Comparison of ENCODE assay signal across 26 mouse cellular contexts in the genomic region with DNA sequence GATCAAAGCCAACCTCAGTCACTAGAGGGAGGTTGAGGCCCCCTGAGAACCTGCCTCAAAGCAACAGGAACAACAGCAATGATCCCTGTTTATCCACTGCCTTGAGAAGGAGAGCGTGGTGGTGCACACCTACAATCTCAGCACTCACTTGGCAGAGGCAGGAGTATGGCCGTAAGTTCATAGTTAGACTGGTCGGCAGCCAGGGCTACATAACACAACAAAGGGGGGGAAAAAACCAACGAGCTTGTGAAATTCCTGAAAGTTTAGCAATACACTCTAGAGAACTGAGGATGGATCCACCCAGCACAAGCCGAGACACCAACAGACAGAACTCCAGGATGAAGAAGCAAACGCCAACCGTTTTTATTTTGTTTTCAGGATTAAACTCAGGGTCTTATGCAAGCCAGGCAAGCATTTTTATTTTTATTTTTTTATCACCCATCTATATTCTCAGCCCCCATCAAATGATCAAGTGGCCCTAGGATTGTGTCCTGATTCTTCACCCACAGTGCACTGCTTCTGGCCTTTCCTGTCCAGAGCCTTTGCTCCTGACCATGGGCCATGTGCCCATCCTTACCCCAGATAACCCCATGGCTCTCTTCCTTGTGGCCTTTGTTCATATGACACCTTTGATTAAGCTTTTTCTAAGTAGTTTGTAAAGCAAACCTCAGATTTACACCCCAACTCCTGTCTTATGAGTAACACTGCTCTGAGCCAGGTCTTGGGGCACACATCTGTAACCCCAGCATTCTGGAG. TPM values are rescaled to one million over a fixed set of nuclear protein-coding genes. Genes with fewer than 3 reads are reported as not detected.
DNase-seq lines count a peak whose midpoint lies in the region; ATAC-seq and TF ChIP-seq lines count a peak whose summit lies in the region.
"Had no signal": no experiment of that assay in that cellular context is flagged by ENCODE, and none has a peak within 500 bp of the region (broad histone marks: within the 10 kb centered on the region; RNA-seq: fewer than 3 reads in every experiment).

No protein-coding gene starts in this region.

- peak overlapping the region; percentile 48 for H3K27ac ChIP-seq in heart, adult 2 months
- no peak overlapping the region for H3K27ac ChIP-seq in heart, embryonic 12.5 days (ENCODE audit: poor library complexity, severe bottlenecking)
- no peak overlapping the region for H3K27ac ChIP-seq in liver, embryonic 12.5 days
- H3K27ac ChIP-seq: left cerebral cortex, adult 2 months; limb, embryonic 10.5 days; midbrain, embryonic 10.5 days; stomach, postnatal 0 days had no signal

- peaks cover 12% of the 10 kb centered on the region for H3K4me1 ChIP-seq in heart, adult 2 months (ENCODE audit: control insufficient read depth, insufficient read depth, low read length)
- H3K4me1 ChIP-seq in heart, embryonic 12.5 days (replicated peaks) = peaks cover 21% of the 10 kb centered on the region
- H3K4me1 ChIP-seq in liver, embryonic 12.5 days = peaks cover 8% of the 10 kb centered on the region

- no peaks in the 10 kb centered on the region for H3K27me3 ChIP-seq in heart, adult 2 months (ENCODE audit: control insufficient read depth, insufficient read depth, low read length)
- no peaks in the 10 kb centered on the region for H3K27me3 ChIP-seq in heart, embryonic 12.5 days (replicated peaks)
- peaks cover 3% of the 10 kb centered on the region; the same call in 1 of the 2 replicates for H3K27me3 ChIP-seq in liver, embryonic 12.5 days (replicated peaks)

- H3K79me2 ChIP-seq in heart, adult 2 months (replicated peaks; ENCODE audit: control insufficient read depth, insufficient read depth, low read length) = no peaks in the 10 kb centered on the region; the same call in 1 of the 2 replicates

- no peak for TF ChIP-seq EP300 in heart, adult 2 months (IDR thresholded peaks at IDR 0.05; ENCODE audit: insufficient read depth, low read depth, low read length)

- WGBS in heart, adult 2 months = 71% methylated on average over 7 of the region's 7 CpGs
- WGBS in heart, embryonic 12.5 days = 79% methylated on average over 7 of the region's 7 CpGs
- 77% methylated on average over 7 of the region's 7 CpGs for WGBS in liver, embryonic 12.5 days (ENCODE audit: insufficient replicate concordance)

- intact Hi-C loops in heart, adult 2 months (cut with DNase I) = no loop called here
- intact Hi-C loops in gastrocnemius, postnatal 36 days (cut with DNase I) = no loop called here

- no peak for TF ChIP-seq CTCF in heart, adult 2 months (IDR thresholded peaks at IDR 0.05)

- peak; percentile 56 to 60 for DNase-seq in heart, adult 2 months
- peak; percentile 45 for DNase-seq in urinary bladder, postnatal 14 days (ENCODE audit: low spot score)
- no peak for DNase-seq in urinary bladder, adult 2 months (ENCODE audit: low spot score)
- peak; percentile 31 to 56 for DNase-seq in gastrocnemius, postnatal 36 days
- no peak for DNase-seq in cerebellum, postnatal 25 days
- DNase-seq: adrenal gland, adult 8-10 months; cerebellum, adult 9-10 months; forebrain, postnatal 0 days; kidney, adult 18-20 months; kidney, postnatal 14 days; thymus, postnatal 4 days had no signal

- no peaks in the 10 kb centered on the region for H3K9me3 ChIP-seq in heart, embryonic 12.5 days (replicated peaks)
- no peaks in the 10 kb centered on the region for H3K9me3 ChIP-seq in liver, embryonic 12.5 days (replicated peaks)
- H3K9me3 ChIP-seq: G1E; limb, embryonic 10.5 days; midbrain, embryonic 10.5 days had no signal

- no peak overlapping the region for H3K4me2 ChIP-seq in heart, embryonic 12.5 days
- no peak overlapping the region for H3K4me2 ChIP-seq in liver, embryonic 12.5 days
- H3K4me2 ChIP-seq: liver, embryonic 11.5 days had no signal

- H3K4me3 ChIP-seq in heart, adult 2 months = no peak overlapping the region
- no peak overlapping the region for H3K4me3 ChIP-seq in heart, embryonic 12.5 days
- no peak overlapping the region for H3K4me3 ChIP-seq in liver, embryonic 12.5 days
- H3K4me3 ChIP-seq: left cerebral cortex, adult 2 months; limb, embryonic 10.5 days; midbrain, embryonic 10.5 days had no signal

- TF ChIP-seq POLR2A in heart, adult 2 months (IDR thresholded peaks at IDR 0.05; ENCODE audit: insufficient read depth, low read depth, low read length) = no peak

- ATAC-seq in heart, embryonic 12.5 days (ENCODE audit: insufficient number of reproducible peaks, low FRiP score) = no peak
- no peak for ATAC-seq in liver, embryonic 12.5 days
- ATAC-seq: CD4-positive, CD25-positive, alpha-beta regulatory T cell, adult 4 months; forebrain, postnatal 0 days; hindbrain, embryonic 16.5 days had no signal

- H3K36me3 ChIP-seq in heart, adult 2 months (ENCODE audit: control insufficient read depth, insufficient read depth, low read length) = no peaks in the 10 kb centered on the region
- no peaks in the 10 kb centered on the region for H3K36me3 ChIP-seq in heart, embryonic 12.5 days
- H3K36me3 ChIP-seq in liver, embryonic 12.5 days = no peaks in the 10 kb centered on the region
- H3K36me3 ChIP-seq: G1E; limb, embryonic 10.5 days; midbrain, embryonic 10.5 days had no signal

- H3K9ac ChIP-seq in heart, adult 2 months (ENCODE audit: low read depth, low read length) = no peak overlapping the region
- no peak overlapping the region for H3K9ac ChIP-seq in heart, embryonic 12.5 days
- no peak overlapping the region for H3K9ac ChIP-seq in liver, embryonic 12.5 days
- H3K9ac ChIP-seq: forebrain, postnatal 0 days had no signal

RNA-seq across cellular contexts. Expression of a gene that starts 17.5 kb away (rescaled TPM):
- 10 to 100 TPM; 20.9 to 26.1 TPM for total RNA-seq in heart, adult 2 months (2021)
- 35.6 and 57.0 TPM in 2 replicates for polyA plus RNA-seq in heart, adult 2 months (2012; rRNA removed)
- 50.8 and 52.0 TPM in 2 replicates for polyA plus RNA-seq in heart, embryonic 12.5 days (2016; fragmentation: Nextera tagmentation; extraction: Ambion mirVana)
- 213 and 249 TPM in 2 replicates for polyA plus RNA-seq in urinary bladder, adult 2 months (2012; rRNA removed)
- 10 to 100 TPM; 15.2 to 18.6 TPM for total RNA-seq in gastrocnemius, postnatal 36 days (2021)
- polyA plus RNA-seq in liver, embryonic 12.5 days (2016; fragmentation: Nextera tagmentation; extraction: Ambion mirVana) = 127 and 128 TPM in 2 replicates

RNA-seq across cellular contexts. Expression of a gene that starts 25.4 kb away (rescaled TPM):
- 10 to 100 TPM; 69.7 to 75.3 TPM for total RNA-seq in heart, adult 2 months (2021)
- polyA plus RNA-seq in heart, adult 2 months (2012; rRNA removed) = 122 and 123 TPM in 2 replicates
- 208 and 210 TPM in 2 replicates for polyA plus RNA-seq in heart, embryonic 12.5 days (2016; fragmentation: Nextera tagmentation; extraction: Ambion mirVana)
- 190 and 236 TPM in 2 replicates for polyA plus RNA-seq in urinary bladder, adult 2 months (2012; rRNA removed)
- 10 to 100 TPM; 48.5 to 50.9 TPM for total RNA-seq in gastrocnemius, postnatal 36 days (2021)
- polyA plus RNA-seq in liver, embryonic 12.5 days (2016; fragmentation: Nextera tagmentation; extraction: Ambion mirVana) = 218 and 230 TPM in 2 replicates

RNA-seq across cellular contexts. Expression of a gene that starts 41.9 kb away (rescaled TPM):
- total RNA-seq in heart, adult 2 months (2021) = not detected
- not detected in 2 replicates for polyA plus RNA-seq in heart, adult 2 months (2012; rRNA removed)
- polyA plus RNA-seq in heart, embryonic 12.5 days (2016; fragmentation: Nextera tagmentation; extraction: Ambion mirVana) = not detected in 2 replicates
- not detected in 2 replicates for polyA plus RNA-seq in urinary bladder, adult 2 months (2012; rRNA removed)
- not detected for total RNA-seq in gastrocnemius, postnatal 36 days (2021)
- polyA plus RNA-seq in liver, embryonic 12.5 days (2016; fragmentation: Nextera tagmentation; extraction: Ambion mirVana) = not detected in 2 replicates
- total RNA-seq: adrenal gland, adult 8-10 months; forebrain, postnatal 0 days; gastrocnemius, postnatal 4 days; heart, postnatal 36 days had no signal
- polyA plus RNA-seq: CD4-positive, CD25-positive, alpha-beta regulatory T cell, adult 4 months; embryonic facial prominence, embryonic 14.5 days; G1E; limb, embryonic 10.5 days; liver, embryonic 11.5 days; lung, embryonic 16.5 days; midbrain, embryonic 10.5 days; neural tube, embryonic 11.5 days; stomach, postnatal 0 days had no signal

RNA-seq across cellular contexts. Expression of a gene that starts 52.0 kb away (rescaled TPM):
- total RNA-seq in heart, adult 2 months (2021) = 10 to 100 TPM; 55.5 to 56.2 TPM
- 94.2 and 101 TPM in 2 replicates for polyA plus RNA-seq in heart, adult 2 months (2012; rRNA removed)
- polyA plus RNA-seq in heart, embryonic 12.5 days (2016; fragmentation: Nextera tagmentation; extraction: Ambion mirVana) = 97.4 and 103 TPM in 2 replicates
- 78.6 and 101 TPM in 2 replicates for polyA plus RNA-seq in urinary bladder, adult 2 months (2012; rRNA removed)
- 10 to 100 TPM; 13.9 to 14.7 TPM for total RNA-seq in gastrocnemius, postnatal 36 days (2021)
- 61.3 and 63.2 TPM in 2 replicates for polyA plus RNA-seq in liver, embryonic 12.5 days (2016; fragmentation: Nextera tagmentation; extraction: Ambion mirVana)

RNA-seq across cellular contexts. Expression of a gene that starts 52.9 kb away (rescaled TPM):
- total RNA-seq in heart, adult 2 months (2021) = 10 to 100 TPM; 49.5 to 52.8 TPM
- 40.3 and 51.3 TPM in 2 replicates for polyA plus RNA-seq in heart, adult 2 months (2012; rRNA removed)
- polyA plus RNA-seq in heart, embryonic 12.5 days (2016; fragmentation: Nextera tagmentation; extraction: Ambion mirVana) = 37.6 and 37.8 TPM in 2 replicates
- polyA plus RNA-seq in urinary bladder, adult 2 months (2012; rRNA removed) = 17.2 and 21.3 TPM in 2 replicates
- 10 to 100 TPM; 45.3 to 50.1 TPM for total RNA-seq in gastrocnemius, postnatal 36 days (2021)
- 14.9 and 16.0 TPM in 2 replicates for polyA plus RNA-seq in liver, embryonic 12.5 days (2016; fragmentation: Nextera tagmentation; extraction: Ambion mirVana)

Comparison
In these comparisons a context has a peak if more than half of its experiments do, and no peak if none do; other contexts are left out.
1. DNase-seq: peak in heart, adult 2 months (2 of 2), urinary bladder, postnatal 14 days (single experiment) and gastrocnemius, postnatal 36 days (2 of 2); none in urinary bladder, adult 2 months (single experiment) and cerebellum, postnatal 25 days (0 of 2).